Mouse (Mus musculus): ENCODE measurements around the gene Car2. TPM values are rescaled to one million over a fixed set of nuclear protein-coding genes. Genes with fewer than 3 reads are reported as not detected.

The Car2 gene
- polyA plus RNA-seq, 1 experiment from 2014 or later = 394 TPM

- Histone ChIP-seq H3K4me1 (ENCODE audit: control insufficient read depth, insufficient read depth, low read length) (peaks cover 4% of the 10 kb centered on the region), H3K9ac (ENCODE audit: low read depth, low read length) (no peak overlapping the region), H3K4me2 (no peak overlapping the region), H3K27me3 (ENCODE audit: control insufficient read depth, insufficient read depth, low read length) (no peaks in the 10 kb centered on the region), H3K27ac (ENCODE audit: low read depth, low read length) (no peak overlapping the region), H3K9me3 (replicated peaks; ENCODE audit: control insufficient read depth, low read length) (no peaks in the 10 kb centered on the region), H3K4me3 (ENCODE audit: low read depth, low read length) (no peak overlapping the region), H3K36me3 (ENCODE audit: control insufficient read depth, insufficient read depth, low read length) (no peaks in the 10 kb centered on the region)
- WGBS (ENCODE audit: insufficient replicate concordance) = 38% methylated on average over 8 of the region's 8 CpGs
- ATAC-seq (replicated peaks; ENCODE audit: insufficient number of reproducible peaks, low FRiP score, low TSS enrichment) = no peak
Observed at GRCm38 (mm10) chr3:14874402-14875040, 11.6 kb upstream of the Car2 start.

- no peaks in the 10 kb centered on the region for H3K9me3 ChIP-seq (replicated peaks; ENCODE audit: control insufficient read depth, low read length)
- no peak overlapping the region for H3K9ac ChIP-seq (ENCODE audit: low read depth, low read length)
- peak overlapping the region; percentile 69; the same call in 1 of the 2 replicates for H3K27ac ChIP-seq (ENCODE audit: low read depth, low read length)
- ATAC-seq (replicated peaks; ENCODE audit: insufficient number of reproducible peaks, low FRiP score, low TSS enrichment) = no peak
- no peaks in the 10 kb centered on the region for H3K27me3 ChIP-seq (ENCODE audit: control insufficient read depth, insufficient read depth, low read length)
- WGBS (ENCODE audit: insufficient replicate concordance) = 64% methylated on average over 9 of the region's 9 CpGs
- peaks cover 4% of the 10 kb centered on the region for H3K4me1 ChIP-seq (ENCODE audit: control insufficient read depth, insufficient read depth, low read length)
- no peak overlapping the region for H3K4me2 ChIP-seq
- no peaks in the 10 kb centered on the region for H3K36me3 ChIP-seq (ENCODE audit: control insufficient read depth, insufficient read depth, low read length)
- no peak overlapping the region for H3K4me3 ChIP-seq (ENCODE audit: low read depth, low read length)
Observed at GRCm38 (mm10) chr3:14876325-14876918, 9.7 kb upstream of the Car2 start.

GRCm38 (mm10) chr3:14877251-14877909, 8.7 kb upstream of the Car2 start:
- peak overlapping the region; percentile 3; the same call in 1 of the 2 replicates for H3K4me2 ChIP-seq
- 57% methylated on average over 7 of the region's 7 CpGs for WGBS (ENCODE audit: insufficient replicate concordance)
- peak overlapping the region; percentile 69 for H3K27ac ChIP-seq (ENCODE audit: low read depth, low read length)
- peak; percentile 79 for ATAC-seq (replicated peaks; ENCODE audit: insufficient number of reproducible peaks, low FRiP score, low TSS enrichment)
- no peak overlapping the region for H3K4me3 ChIP-seq (ENCODE audit: low read depth, low read length)
- no peaks in the 10 kb centered on the region for H3K27me3 ChIP-seq (ENCODE audit: control insufficient read depth, insufficient read depth, low read length)
- H3K4me1 ChIP-seq (ENCODE audit: control insufficient read depth, insufficient read depth, low read length) = peaks cover 4% of the 10 kb centered on the region
- H3K9me3 ChIP-seq (replicated peaks; ENCODE audit: control insufficient read depth, low read length) = no peaks in the 10 kb centered on the region
- no peak overlapping the region for H3K9ac ChIP-seq (ENCODE audit: low read depth, low read length)
- H3K36me3 ChIP-seq (ENCODE audit: control insufficient read depth, insufficient read depth, low read length) = no peaks in the 10 kb centered on the region

- Histone ChIP-seq H3K27ac (ENCODE audit: low read depth, low read length) (peak overlapping the region; percentile 60; the same call in 1 of the 2 replicates), H3K9ac (ENCODE audit: low read depth, low read length) (no peak overlapping the region), H3K4me3 (ENCODE audit: low read depth, low read length) (no peak overlapping the region), H3K36me3 (ENCODE audit: control insufficient read depth, insufficient read depth, low read length) (no peaks in the 10 kb centered on the region), H3K9me3 (replicated peaks; ENCODE audit: control insufficient read depth, low read length) (no peaks in the 10 kb centered on the region), H3K4me2 (peak overlapping the region; percentile 17; the same call in 1 of the 2 replicates), H3K27me3 (ENCODE audit: control insufficient read depth, insufficient read depth, low read length) (no peaks in the 10 kb centered on the region), H3K4me1 (ENCODE audit: control insufficient read depth, insufficient read depth, low read length) (peaks cover 4% of the 10 kb centered on the region)
- WGBS (ENCODE audit: insufficient replicate concordance) = 57% methylated on average over 6 of the region's 6 CpGs
- ATAC-seq (replicated peaks; ENCODE audit: insufficient number of reproducible peaks, low FRiP score, low TSS enrichment) = peak; percentile 86
Observed at GRCm38 (mm10) chr3:14878749-14879223, 7.3 kb upstream of the Car2 start.

GRCm38 (mm10) chr3:14879293-14879692, 6.8 kb upstream of the Car2 start:
- Histone ChIP-seq H3K27ac (ENCODE audit: low read depth, low read length) (peak overlapping the region; percentile 41; the same call in 1 of the 2 replicates), H3K9ac (ENCODE audit: low read depth, low read length) (no peak overlapping the region; the same call in 1 of the 2 replicates), H3K36me3 (ENCODE audit: control insufficient read depth, insufficient read depth, low read length) (no peaks in the 10 kb centered on the region), H3K4me3 (ENCODE audit: low read depth, low read length) (no peak overlapping the region), H3K4me2 (peak overlapping the region; percentile 4; the same call in 1 of the 2 replicates), H3K4me1 (ENCODE audit: control insufficient read depth, insufficient read depth, low read length) (peaks cover 4% of the 10 kb centered on the region), H3K27me3 (ENCODE audit: control insufficient read depth, insufficient read depth, low read length) (no peaks in the 10 kb centered on the region), H3K9me3 (replicated peaks; ENCODE audit: control insufficient read depth, low read length) (no peaks in the 10 kb centered on the region)
- 64% methylated on average over 3 of the region's 3 CpGs for WGBS (ENCODE audit: insufficient replicate concordance)
- ATAC-seq (replicated peaks; ENCODE audit: insufficient number of reproducible peaks, low FRiP score, low TSS enrichment) = no peak

- no peak overlapping the region for H3K27ac ChIP-seq (ENCODE audit: low read depth, low read length)
- no peaks in the 10 kb centered on the region for H3K27me3 ChIP-seq (ENCODE audit: control insufficient read depth, insufficient read depth, low read length)
- ATAC-seq (replicated peaks; ENCODE audit: insufficient number of reproducible peaks, low FRiP score, low TSS enrichment) = no peak
- peaks cover 4% of the 10 kb centered on the region for H3K4me1 ChIP-seq (ENCODE audit: control insufficient read depth, insufficient read depth, low read length)
- no peak overlapping the region for H3K9ac ChIP-seq (ENCODE audit: low read depth, low read length)
- no peaks in the 10 kb centered on the region for H3K36me3 ChIP-seq (ENCODE audit: control insufficient read depth, insufficient read depth, low read length)
- no peaks in the 10 kb centered on the region for H3K9me3 ChIP-seq (replicated peaks; ENCODE audit: control insufficient read depth, low read length)
- no peak overlapping the region for H3K4me2 ChIP-seq
- H3K4me3 ChIP-seq (ENCODE audit: low read depth, low read length) = no peak overlapping the region
- 75% methylated on average over 2 of the region's 2 CpGs for WGBS (ENCODE audit: insufficient replicate concordance)
Observed at GRCm38 (mm10) chr3:14880277-14880676, 5.8 kb upstream of the Car2 start.

GRCm38 (mm10) chr3:14882005-14882404, 4.1 kb upstream of the Car2 start:
- Histone ChIP-seq H3K4me3 (ENCODE audit: low read depth, low read length) (no peak overlapping the region), H3K36me3 (ENCODE audit: control insufficient read depth, insufficient read depth, low read length) (no peaks in the 10 kb centered on the region), H3K4me2 (no peak overlapping the region), H3K27me3 (ENCODE audit: control insufficient read depth, insufficient read depth, low read length) (no peaks in the 10 kb centered on the region), H3K4me1 (ENCODE audit: control insufficient read depth, insufficient read depth, low read length) (peaks cover 4% of the 10 kb centered on the region), H3K27ac (ENCODE audit: low read depth, low read length) (no peak overlapping the region), H3K9ac (ENCODE audit: low read depth, low read length) (no peak overlapping the region), H3K9me3 (replicated peaks; ENCODE audit: control insufficient read depth, low read length) (no peaks in the 10 kb centered on the region)
- ATAC-seq (replicated peaks; ENCODE audit: insufficient number of reproducible peaks, low FRiP score, low TSS enrichment) = no peak

- WGBS (ENCODE audit: insufficient replicate concordance) = 65% methylated on average over 3 of the region's 3 CpGs
- Histone ChIP-seq H3K4me1 (ENCODE audit: control insufficient read depth, insufficient read depth, low read length) (peaks cover 3% of the 10 kb centered on the region; the same call in 1 of the 2 replicates), H3K36me3 (ENCODE audit: control insufficient read depth, insufficient read depth, low read length) (no peaks in the 10 kb centered on the region), H3K4me2 (no peak overlapping the region), H3K27ac (ENCODE audit: low read depth, low read length) (no peak overlapping the region), H3K4me3 (ENCODE audit: low read depth, low read length) (no peak overlapping the region), H3K27me3 (ENCODE audit: control insufficient read depth, insufficient read depth, low read length) (no peaks in the 10 kb centered on the region), H3K9ac (ENCODE audit: low read depth, low read length) (no peak overlapping the region), H3K9me3 (replicated peaks; ENCODE audit: control insufficient read depth, low read length) (no peaks in the 10 kb centered on the region)
- no peak for ATAC-seq (replicated peaks; ENCODE audit: insufficient number of reproducible peaks, low FRiP score, low TSS enrichment)
Observed at GRCm38 (mm10) chr3:14882756-14883155, 3.3 kb upstream of the Car2 start.
